Mouse (Mus musculus): Measurements from ENCODE around the gene Maged2.

GRCm38 (mm10) chrX:150813464-150814138 lies 544 bp downstream of the Maged2 start:
- TF ChIP-seq POLR2A (IDR thresholded peaks at IDR 0.05; ENCODE audit: control insufficient read depth, low read depth, low read length) (no peak), CTCF (IDR thresholded peaks at IDR 0.05; ENCODE audit: control insufficient read depth, insufficient read depth, insufficient replicate concordance, low read depth, low read length) (no peak)

Data from testis, adult 2 months (tissue).